Mouse (Mus musculus) hindbrain, embryonic 14.5 days (tissue): ENCODE measurements around the gene Adora1. TPM values are rescaled to one million over a fixed set of nuclear protein-coding genes. Genes with fewer than 3 reads are reported as not detected.

Source experiments
- ATAC-seq: fragments of 200-750 bp; cut with Nextera tagmentation; 2 replicates; pipeline ENCODE4 v1.8.0; 2017; ENCODE audit warnings: moderate number of reproducible peaks, mild to moderate bottlenecking, moderate TSS enrichment, moderate library complexity; ENCODE audit not compliant: low FRiP score
- DNase-seq: peaks from one replicate; pipeline ENCODE4 v3.0.0-alpha.2; 2015; ENCODE audit warnings: low spot score
- H3K27ac ChIP-seq: fragments of 300-500 bp; sonication (generic); 2 replicates; pipeline ENCODE4 v1.5.1; 2014; ENCODE audit warnings: mild to moderate bottlenecking, moderate library complexity
- H3K27me3 ChIP-seq: fragments of 300-500 bp; sonication (generic); 2 replicates; pipeline ENCODE4 v1.6.1; 2014; ENCODE audit warnings: mild to moderate bottlenecking, low read length, mixed read lengths; ENCODE audit not compliant: control insufficient read depth, insufficient read depth
- H3K36me3 ChIP-seq: fragments of 300-500 bp; sonication (generic); replicated peaks from 2 replicates; pipeline ENCODE4 v1.6.1; 2014; ENCODE audit not compliant: control insufficient read depth, insufficient read depth
- H3K4me1 ChIP-seq: fragments of 300-500 bp; sonication (generic); replicated peaks from 2 replicates; pipeline ENCODE4 v1.6.1; 2014; ENCODE audit warnings: antibody characterized with exemption, low read length, mixed read lengths; ENCODE audit not compliant: control insufficient read depth, insufficient read depth
- H3K4me2 ChIP-seq: fragments of 300-500 bp; sonication (generic); replicated peaks from 2 replicates; pipeline ENCODE4 v1.6.1; 2014; ENCODE audit warnings: mild to moderate bottlenecking, moderate library complexity
- H3K4me3 ChIP-seq: fragments of 300-500 bp; sonication (generic); replicated peaks from 2 replicates; pipeline ENCODE4 v1.5.1; 2014; ENCODE audit warnings: mild to moderate bottlenecking, low read length
- H3K9ac ChIP-seq: fragments of 300-500 bp; sonication (generic); 2 replicates; pipeline ENCODE4 v1.6.1; 2014
- H3K9me3 ChIP-seq: fragments of 300-500 bp; sonication (generic); 2 replicates; pipeline ENCODE4 v1.6.1; 2016; ENCODE audit warnings: low read length; ENCODE audit not compliant: control insufficient read depth
- WGBS: fragments of 180-500 bp; shearing (Covaris S2); extraction: QIAGEN DNeasy Blood & Tissue Kit; methylation state at CpG from one replicate; pipeline ENCODE4 v1.1.7; 2014; 5-methylcytosine and 5-hydroxymethylcytosine counted together
- polyA plus RNA-seq: library from polyadenylated mRNA; unstranded; fragments of >200 nt; fragmentation: Nextera tagmentation; extraction: Ambion mirVana; gene quantifications from 2 replicates; pipeline ENCODE4 v1.2.1, GENCODE M21; 2014

Adora1 gene
- polyA plus RNA-seq, 1 experiment from 2014 or later: 13.0 TPM

DNA sequence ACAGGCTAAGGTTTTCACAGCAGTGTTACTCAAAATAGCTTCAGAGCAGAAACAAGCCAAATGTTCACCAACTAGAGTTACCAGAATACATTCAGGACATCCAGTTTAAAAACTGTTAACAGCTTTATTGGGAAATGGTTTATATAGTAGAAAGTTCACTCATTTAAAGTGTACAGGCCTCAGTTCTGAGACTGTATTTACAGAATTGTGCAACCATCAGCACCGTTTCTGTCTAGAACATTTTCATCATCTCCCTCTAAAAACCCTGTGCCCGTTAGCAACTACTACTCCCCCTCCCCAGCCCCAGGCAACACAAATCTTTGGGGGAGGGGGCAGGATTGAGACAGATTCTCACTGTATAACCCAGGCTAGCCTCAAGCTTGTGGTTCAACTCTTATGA, 7.1 kb upstream of the Adora1 start:
- no peak for ATAC-seq
- H3K27me3 ChIP-seq: no peaks in the 10 kb centered on the region
- H3K4me3 ChIP-seq: no peak overlapping the region
- no peak overlapping the region for H3K27ac ChIP-seq
- peaks cover 8% of the 10 kb centered on the region for H3K4me1 ChIP-seq
- no peak overlapping the region for H3K4me2 ChIP-seq
- H3K9me3 ChIP-seq: no peaks in the 10 kb centered on the region
- no peak overlapping the region for H3K9ac ChIP-seq
- H3K36me3 ChIP-seq: no peaks in the 10 kb centered on the region
- WGBS: 87% methylated on average over 2 of the region's 2 CpGs
- no peak for DNase-seq

GRCm38 (mm10) chr1:134241298-134241697, 6.1 kb upstream of the Adora1 start:
- H3K4me2 ChIP-seq: no peak overlapping the region
- H3K4me1 ChIP-seq: peaks cover 8% of the 10 kb centered on the region
- H3K36me3 ChIP-seq: no peaks in the 10 kb centered on the region
- H3K27ac ChIP-seq: no peak overlapping the region
- 71% methylated on average over 8 of the region's 8 CpGs for WGBS
- DNase-seq (no peak), ATAC-seq (no peak)
- peaks cover 3% of the 10 kb centered on the region; the same call in 1 of the 2 replicates for H3K27me3 ChIP-seq
- no peak overlapping the region for H3K9ac ChIP-seq
- no peaks in the 10 kb centered on the region for H3K9me3 ChIP-seq
- H3K4me3 ChIP-seq: no peak overlapping the region

DNA sequence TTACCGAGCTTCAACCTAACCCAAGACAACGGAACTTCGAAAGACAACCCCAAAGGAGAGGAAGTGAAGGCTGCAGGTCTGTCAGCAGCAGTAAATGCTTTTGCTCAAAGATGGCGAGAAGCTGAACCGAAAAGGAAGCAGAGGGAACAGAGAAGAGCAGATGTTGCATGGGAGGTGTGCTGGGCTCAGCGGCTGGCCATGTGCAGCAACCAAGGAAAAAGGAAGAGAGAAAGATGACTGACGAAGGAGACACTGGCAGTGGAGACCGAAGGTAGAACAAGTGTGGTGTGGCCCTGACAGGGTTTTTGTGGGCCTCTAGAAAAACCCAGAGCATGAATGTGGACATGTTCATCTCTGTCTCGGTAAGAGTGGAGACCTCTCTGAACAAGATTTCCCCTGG, 5.5 kb upstream of the Adora1 start:
- Histone ChIP-seq H3K4me3 (no peak overlapping the region), H3K9ac (no peak overlapping the region), H3K9me3 (no peaks in the 10 kb centered on the region), H3K4me1 (peaks cover 8% of the 10 kb centered on the region), H3K27me3 (peaks cover 9% of the 10 kb centered on the region; the same call in 1 of the 2 replicates), H3K4me2 (no peak overlapping the region), H3K27ac (no peak overlapping the region), H3K36me3 (no peaks in the 10 kb centered on the region)
- WGBS: 88% methylated on average over 9 of the region's 9 CpGs
- ATAC-seq: no peak
- no peak for DNase-seq

GRCm38 (mm10) chr1:134237438-134237837, 2.2 kb upstream of the Adora1 start:
- no peak for ATAC-seq
- H3K9ac ChIP-seq: no peak overlapping the region
- H3K36me3 ChIP-seq: no peaks in the 10 kb centered on the region
- 87% methylated on average over 3 of the region's 3 CpGs for WGBS
- DNase-seq: no peak
- H3K4me3 ChIP-seq: no peak overlapping the region
- no peaks in the 10 kb centered on the region for H3K9me3 ChIP-seq
- no peak overlapping the region for H3K27ac ChIP-seq
- peaks cover 19% of the 10 kb centered on the region for H3K4me1 ChIP-seq
- H3K27me3 ChIP-seq: peaks cover 27% of the 10 kb centered on the region
- no peak overlapping the region for H3K4me2 ChIP-seq

GRCm38 (mm10) chr1:134236142-134236541, 911 bp upstream of the Adora1 start:
- Histone ChIP-seq H3K4me1 (peaks cover 27% of the 10 kb centered on the region), H3K4me2 (peak overlapping the region; percentile 92), H3K36me3 (no peaks in the 10 kb centered on the region), H3K27me3 (peaks cover 27% of the 10 kb centered on the region), H3K9ac (no peak overlapping the region), H3K9me3 (no peaks in the 10 kb centered on the region), H3K27ac (no peak overlapping the region), H3K4me3 (no peak overlapping the region)
- no peak for DNase-seq
- 26% methylated on average over 3 of the region's 3 CpGs for WGBS
- no peak for ATAC-seq

DNA sequence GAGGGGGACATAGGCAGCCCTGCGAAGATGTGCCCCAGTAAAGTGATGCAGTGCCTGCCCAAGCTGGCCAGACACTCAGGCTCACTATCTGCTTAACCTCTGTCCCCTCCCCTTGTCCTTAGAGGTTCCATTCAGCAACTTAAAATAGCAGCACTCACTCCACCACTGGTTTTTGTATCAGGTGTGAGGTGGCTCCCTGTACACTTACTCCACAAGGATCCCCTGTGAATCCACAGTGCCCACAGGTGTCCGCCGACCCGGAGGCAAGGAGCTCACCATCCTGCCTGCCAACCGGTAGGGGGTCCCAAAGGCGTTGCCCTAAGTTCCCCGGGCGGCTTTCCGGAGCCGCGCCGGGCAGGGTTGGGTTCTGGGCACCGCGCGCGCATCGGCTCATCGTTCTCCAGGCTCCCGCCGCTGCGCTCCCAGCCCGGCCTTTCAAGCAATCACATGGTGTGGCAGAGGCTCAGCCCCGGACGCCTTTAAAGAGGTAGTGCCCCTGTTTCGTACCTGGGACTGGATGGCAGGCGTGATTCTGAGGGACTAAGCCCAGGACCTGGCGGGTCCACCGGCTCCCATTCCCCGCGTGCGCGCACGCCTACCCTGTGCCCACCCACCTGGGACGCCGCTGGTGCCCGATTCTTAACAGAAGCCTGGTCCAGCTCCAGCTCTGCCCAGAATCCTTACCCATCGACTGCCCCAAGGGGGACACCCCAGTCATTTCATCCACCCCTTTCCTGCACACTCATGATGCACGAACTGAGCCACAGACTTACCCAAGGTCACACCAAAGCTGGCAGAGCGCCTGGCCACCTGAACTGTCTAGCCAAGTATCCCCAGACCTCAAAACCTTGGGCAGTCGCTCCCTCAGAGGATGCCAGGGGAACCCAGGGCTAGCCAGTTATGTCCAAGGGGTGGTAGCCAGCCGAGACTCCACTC, 508 bp downstream of the Adora1 start:
- peak overlapping the region; percentile 56 for H3K4me3 ChIP-seq
- 1% methylated on average over 41 of the region's 41 CpGs for WGBS
- no peaks in the 10 kb centered on the region for H3K9me3 ChIP-seq
- H3K9ac ChIP-seq: peak overlapping the region; percentile 68
- peaks cover 27% of the 10 kb centered on the region for H3K27me3 ChIP-seq
- peak; percentile 51 for ATAC-seq
- H3K4me1 ChIP-seq: peaks cover 27% of the 10 kb centered on the region
- peak; percentile 57 for DNase-seq
- peak overlapping the region; percentile 92 for H3K4me2 ChIP-seq
- peak overlapping the region; percentile 36; the same call in 1 of the 2 replicates for H3K27ac ChIP-seq
- no peaks in the 10 kb centered on the region for H3K36me3 ChIP-seq

GRCm38 (mm10) chr1:134233681-134234454, 1.4 kb downstream of the Adora1 start:
- Histone ChIP-seq H3K4me1 (peaks cover 27% of the 10 kb centered on the region), H3K9me3 (no peaks in the 10 kb centered on the region), H3K9ac (peak overlapping the region; percentile 68), H3K27me3 (peaks cover 27% of the 10 kb centered on the region), H3K4me2 (peak overlapping the region; percentile 92), H3K27ac (no peak overlapping the region), H3K4me3 (peak overlapping the region; percentile 56), H3K36me3 (no peaks in the 10 kb centered on the region)
- DNase-seq: no peak
- ATAC-seq: no peak
- 50% methylated on average over 19 of the region's 19 CpGs for WGBS

DNA sequence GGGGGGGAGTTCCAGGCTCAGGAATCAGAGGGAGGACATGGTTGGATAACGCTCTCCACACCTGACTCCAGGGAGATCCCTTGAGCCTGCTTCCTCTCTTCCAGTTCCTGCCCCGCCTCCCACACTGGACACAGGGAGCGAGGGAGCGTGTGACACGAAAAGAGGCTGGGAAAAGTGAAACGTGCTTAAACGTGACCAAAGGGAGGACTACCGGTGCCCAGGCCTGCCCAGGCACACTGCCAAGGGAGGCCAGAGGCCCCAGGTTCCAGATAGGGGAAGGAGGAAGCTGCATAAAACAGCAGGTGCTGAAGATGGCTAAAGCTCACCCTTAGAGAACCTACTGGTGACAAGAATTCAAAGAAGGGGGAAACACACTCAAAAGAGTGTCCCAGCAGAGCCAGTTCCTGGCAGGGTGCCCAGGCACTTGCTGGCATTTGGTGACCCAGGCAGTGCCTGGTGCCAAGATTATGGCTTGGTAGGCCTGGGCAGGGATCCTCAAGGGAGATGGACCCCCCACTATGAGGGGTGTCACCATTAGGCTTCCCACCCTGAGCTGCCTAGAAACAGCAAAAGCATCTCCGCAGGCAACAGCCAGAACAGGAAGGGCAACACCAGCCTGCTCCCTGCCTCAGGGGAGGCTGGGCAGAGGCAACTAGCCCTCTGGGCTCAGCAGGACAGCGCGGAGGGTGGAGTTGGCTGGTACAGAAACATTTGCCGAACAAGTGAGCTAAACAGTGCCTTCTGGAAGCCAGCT, 2.3 kb downstream of the Adora1 start:
- Histone ChIP-seq H3K4me3 (peak overlapping the region; percentile 56; the same call in 1 of the 2 replicates), H3K27ac (peak overlapping the region; percentile 49; the same call in 1 of the 2 replicates), H3K9me3 (no peaks in the 10 kb centered on the region), H3K36me3 (no peaks in the 10 kb centered on the region), H3K4me1 (peaks cover 27% of the 10 kb centered on the region), H3K4me2 (peak overlapping the region; percentile 92), H3K27me3 (peaks cover 27% of the 10 kb centered on the region), H3K9ac (0 out of 2 replicates have a peak overlapping the region, but pooled peaks have one; percentile 68)
- DNase-seq (peak; percentile 60), ATAC-seq (peak; percentile 31; the same call in 1 of the 2 replicates)
- 37% methylated on average over 12 of the region's 12 CpGs for WGBS
